Mouse (Mus musculus): Measurements from ENCODE around the gene Prss27.

DNA sequence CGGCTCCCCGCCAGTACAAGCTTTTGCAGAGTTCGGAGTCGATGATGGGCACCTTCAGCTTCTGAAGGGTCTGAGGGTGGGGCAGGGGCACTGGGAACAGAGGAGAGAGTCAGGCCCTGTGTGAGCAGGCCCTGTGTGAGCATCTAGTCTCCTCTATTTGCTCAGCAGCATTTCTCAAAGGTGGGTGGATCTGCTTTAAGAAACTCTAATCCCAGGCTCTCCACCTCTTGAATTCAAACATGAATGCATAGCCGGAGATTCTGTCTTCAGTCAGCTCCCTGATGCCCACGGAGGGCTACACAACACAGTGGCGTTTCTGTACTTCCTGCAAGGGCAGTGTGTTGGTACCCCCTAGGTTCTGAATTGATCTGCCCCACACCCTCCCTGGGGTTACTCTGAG, 43.3 kb upstream of the Prss27 start:
- TF ChIP-seq CTCF (IDR thresholded peaks at IDR 0.05; ENCODE audit: control insufficient read depth, insufficient read depth, insufficient read length) (no peak), USF1 (IDR thresholded peaks at IDR 0.05; ENCODE audit: low read depth) (no peak), CEBPB (IDR thresholded peaks at IDR 0.05; ENCODE audit: low read depth) (no peak), MYOG (IDR thresholded peaks at IDR 0.05; ENCODE audit: control insufficient read depth, extremely low read depth, insufficient read length) (no peak), MAX (IDR thresholded peaks at IDR 0.05) (no peak), MYOD1 (IDR thresholded peaks at IDR 0.05; ENCODE audit: control insufficient read depth, insufficient read length, low read depth) (no peak), FOSL1 (IDR thresholded peaks at IDR 0.05; ENCODE audit: insufficient read depth, low read length, poor library complexity, severe bottlenecking) (no peak)
